Mouse (Mus musculus): ENCODE results near the gene Lypd6b. TPM values are rescaled to one million over a fixed set of nuclear protein-coding genes. Genes with fewer than 3 reads are reported as not detected.

Gene Lypd6b
- polyA plus RNA-seq, 1 experiment: 0.20 TPM

GRCm38 (mm10) chr2:49883990-49884389 is 96.5 kb downstream of the Lypd6b start:
- TF ChIP-seq CTCF (IDR thresholded peaks at IDR 0.05; ENCODE audit: control insufficient read depth, insufficient read depth, insufficient replicate concordance, low read depth, low read length): no peak
- H3K4me1 ChIP-seq (ENCODE audit: control insufficient read depth, insufficient read depth, low read length): no peaks in the 10 kb centered on the region
- no peak overlapping the region for H3K27ac ChIP-seq (ENCODE audit: control insufficient read depth, insufficient read depth, low read depth, low read length)
- H3K4me3 ChIP-seq (ENCODE audit: control insufficient read depth, low read depth, low read length): no peak overlapping the region
- H3K27me3 ChIP-seq (ENCODE audit: control insufficient read depth, insufficient read depth, low read length): no peaks in the 10 kb centered on the region
- no peaks in the 10 kb centered on the region for H3K36me3 ChIP-seq (ENCODE audit: control insufficient read depth, insufficient read depth, low read length)

GRCm38 (mm10) chr2:49886209-49886608 is 98.7 kb downstream of the Lypd6b start:
- Histone ChIP-seq H3K36me3 (ENCODE audit: control insufficient read depth, insufficient read depth, low read length) (no peaks in the 10 kb centered on the region), H3K27me3 (ENCODE audit: control insufficient read depth, insufficient read depth, low read length) (no peaks in the 10 kb centered on the region), H3K4me3 (ENCODE audit: control insufficient read depth, low read depth, low read length) (no peak overlapping the region), H3K4me1 (ENCODE audit: control insufficient read depth, insufficient read depth, low read length) (no peaks in the 10 kb centered on the region), H3K27ac (ENCODE audit: control insufficient read depth, insufficient read depth, low read depth, low read length) (no peak overlapping the region)
- TF ChIP-seq CTCF (IDR thresholded peaks at IDR 0.05; ENCODE audit: control insufficient read depth, insufficient read depth, insufficient replicate concordance, low read depth, low read length): no peak
- TF ChIP-seq POLR2A (IDR thresholded peaks at IDR 0.05; ENCODE audit: control insufficient read depth, low read depth, low read length): no peak

GRCm38 (mm10) chr2:49888346-49888745 is 100.9 kb downstream of the Lypd6b start:
- no peaks in the 10 kb centered on the region for H3K4me1 ChIP-seq (ENCODE audit: control insufficient read depth, insufficient read depth, low read length)
- TF ChIP-seq CTCF (IDR thresholded peaks at IDR 0.05; ENCODE audit: control insufficient read depth, insufficient read depth, insufficient replicate concordance, low read depth, low read length) (no peak), POLR2A (IDR thresholded peaks at IDR 0.05; ENCODE audit: control insufficient read depth, low read depth, low read length) (no peak)
- H3K36me3 ChIP-seq (ENCODE audit: control insufficient read depth, insufficient read depth, low read length): no peaks in the 10 kb centered on the region
- H3K27ac ChIP-seq (ENCODE audit: control insufficient read depth, insufficient read depth, low read depth, low read length): no peak overlapping the region
- no peaks in the 10 kb centered on the region for H3K27me3 ChIP-seq (ENCODE audit: control insufficient read depth, insufficient read depth, low read length)
- no peak overlapping the region for H3K4me3 ChIP-seq (ENCODE audit: control insufficient read depth, low read depth, low read length)

- no peak overlapping the region for H3K27ac ChIP-seq (ENCODE audit: control insufficient read depth, insufficient read depth, low read depth, low read length)
Measured at GRCm38 (mm10) chr2:49890727-49891126, 103.2 kb downstream of the Lypd6b start.

GRCm38 (mm10) chr2:49909838-49910407 is 122.4 kb downstream of the Lypd6b start:
- H3K27me3 ChIP-seq (ENCODE audit: control insufficient read depth, insufficient read depth, low read length): no peaks in the 10 kb centered on the region
- no peaks in the 10 kb centered on the region for H3K36me3 ChIP-seq (ENCODE audit: control insufficient read depth, insufficient read depth, low read length)
- H3K4me3 ChIP-seq (ENCODE audit: control insufficient read depth, low read depth, low read length): no peak overlapping the region
- no peak for TF ChIP-seq POLR2A (IDR thresholded peaks at IDR 0.05; ENCODE audit: control insufficient read depth, low read depth, low read length)
- H3K27ac ChIP-seq (ENCODE audit: control insufficient read depth, insufficient read depth, low read depth, low read length): no peak overlapping the region
- H3K4me1 ChIP-seq (ENCODE audit: control insufficient read depth, insufficient read depth, low read length): no peaks in the 10 kb centered on the region

More at GRCm38 (mm10) chr2:49890727-49891126, 103.2 kb downstream of the Lypd6b start:
- no peaks in the 10 kb centered on the region for H3K4me1 ChIP-seq (ENCODE audit: control insufficient read depth, insufficient read depth, low read length)
- H3K36me3 ChIP-seq (ENCODE audit: control insufficient read depth, insufficient read depth, low read length): no peaks in the 10 kb centered on the region
- H3K4me3 ChIP-seq (ENCODE audit: control insufficient read depth, low read depth, low read length): no peak overlapping the region
- no peak for TF ChIP-seq POLR2A (IDR thresholded peaks at IDR 0.05; ENCODE audit: control insufficient read depth, low read depth, low read length)
- H3K27me3 ChIP-seq (ENCODE audit: control insufficient read depth, insufficient read depth, low read length): no peaks in the 10 kb centered on the region

- Histone ChIP-seq H3K4me3 (ENCODE audit: control insufficient read depth, low read depth, low read length) (no peak overlapping the region), H3K27me3 (ENCODE audit: control insufficient read depth, insufficient read depth, low read length) (no peaks in the 10 kb centered on the region), H3K4me1 (ENCODE audit: control insufficient read depth, insufficient read depth, low read length) (no peaks in the 10 kb centered on the region), H3K36me3 (ENCODE audit: control insufficient read depth, insufficient read depth, low read length) (no peaks in the 10 kb centered on the region), H3K27ac (ENCODE audit: control insufficient read depth, insufficient read depth, low read depth, low read length) (no peak overlapping the region)
- TF ChIP-seq POLR2A (IDR thresholded peaks at IDR 0.05; ENCODE audit: control insufficient read depth, low read depth, low read length) (no peak), CTCF (IDR thresholded peaks at IDR 0.05; ENCODE audit: control insufficient read depth, insufficient read depth, insufficient replicate concordance, low read depth, low read length) (no peak)
Measured at GRCm38 (mm10) chr2:49911296-49912034, 124.0 kb downstream of the Lypd6b start.

- no peak overlapping the region for H3K27ac ChIP-seq (ENCODE audit: control insufficient read depth, insufficient read depth, low read depth, low read length)
- H3K27me3 ChIP-seq (ENCODE audit: control insufficient read depth, insufficient read depth, low read length): no peaks in the 10 kb centered on the region
- H3K36me3 ChIP-seq (ENCODE audit: control insufficient read depth, insufficient read depth, low read length): no peaks in the 10 kb centered on the region
- TF ChIP-seq CTCF (IDR thresholded peaks at IDR 0.05; ENCODE audit: control insufficient read depth, insufficient read depth, insufficient replicate concordance, low read depth, low read length) (no peak), POLR2A (IDR thresholded peaks at IDR 0.05; ENCODE audit: control insufficient read depth, low read depth, low read length) (no peak)
- no peak overlapping the region for H3K4me3 ChIP-seq (ENCODE audit: control insufficient read depth, low read depth, low read length)
- no peaks in the 10 kb centered on the region for H3K4me1 ChIP-seq (ENCODE audit: control insufficient read depth, insufficient read depth, low read length)
Measured at GRCm38 (mm10) chr2:49912261-49912895, 124.9 kb downstream of the Lypd6b start.

Measured in testis, adult 2 months (tissue).